Mouse (Mus musculus) heart, postnatal 4 days (tissue): ENCODE results near the gene Mplkip. TPM values are rescaled to one million over a fixed set of nuclear protein-coding genes. Genes with fewer than 3 reads are reported as not detected.

Experiments
- DNase-seq: peaks from one replicate; pipeline ENCODE4 v3.0.0; 2021
- microRNA-seq, 2 experiments: library from miRNA; unstranded; fragments of <30 nt; microRNA quantifications; one replicate each; pipeline ENCODE4 v1.2.0; 2021 to 2022
- total RNA-seq, 2 experiments: library from RNA; stranded (reverse); gene quantifications; 2 replicates each; pipeline ENCODE4 v1.2.3; 2021

Gene Mplkip
- total RNA-seq = 10 to 100 TPM; 10.6 to 12.7 TPM

DNA sequence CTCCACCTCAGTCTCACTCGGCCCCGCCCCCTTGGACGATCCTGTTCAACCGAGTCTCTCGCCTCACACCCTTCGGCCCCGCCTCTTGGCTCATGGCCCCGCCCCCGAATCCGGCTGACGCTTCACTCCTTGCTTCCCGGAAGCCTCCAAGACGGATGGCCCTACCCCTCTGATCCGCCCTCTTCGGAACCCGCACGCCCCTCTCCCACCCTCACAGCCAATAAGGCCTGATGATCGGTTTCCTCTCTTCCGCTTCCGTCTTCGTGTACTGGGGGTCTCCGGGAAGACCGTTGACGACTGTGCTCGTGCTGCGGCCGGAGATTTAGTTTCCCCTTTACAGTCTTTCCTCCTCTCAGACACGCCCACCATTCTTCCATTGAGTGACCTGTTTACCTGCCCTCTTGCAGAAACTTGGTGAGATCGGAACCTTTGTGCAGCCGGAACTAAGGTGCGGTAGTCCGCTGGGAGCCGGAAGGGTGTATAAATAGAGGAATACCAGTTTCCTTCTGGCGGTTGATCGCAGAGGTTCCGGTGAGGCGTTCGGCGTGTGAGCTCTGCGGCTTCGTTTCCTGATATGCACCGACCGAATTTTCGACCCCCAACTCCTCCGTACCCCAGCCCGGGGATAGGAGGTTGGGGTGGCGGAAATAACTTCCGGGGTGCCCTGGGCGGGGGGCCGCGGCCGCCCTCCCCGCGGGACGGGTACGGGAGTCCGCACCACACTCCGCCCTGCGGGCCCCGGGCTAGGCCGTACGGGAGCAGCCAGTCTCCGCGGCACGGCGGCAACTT lies at the start of gene Mplkip, which contains the start of gene Sugct:
Mplkip (plus strand) TSS at position 282 of the 789 bp plus-strand sequence.
Sugct (minus strand) TSS at position 643 of the 789 bp plus-strand sequence.
- peak; percentile 100 for DNase-seq

DNA sequence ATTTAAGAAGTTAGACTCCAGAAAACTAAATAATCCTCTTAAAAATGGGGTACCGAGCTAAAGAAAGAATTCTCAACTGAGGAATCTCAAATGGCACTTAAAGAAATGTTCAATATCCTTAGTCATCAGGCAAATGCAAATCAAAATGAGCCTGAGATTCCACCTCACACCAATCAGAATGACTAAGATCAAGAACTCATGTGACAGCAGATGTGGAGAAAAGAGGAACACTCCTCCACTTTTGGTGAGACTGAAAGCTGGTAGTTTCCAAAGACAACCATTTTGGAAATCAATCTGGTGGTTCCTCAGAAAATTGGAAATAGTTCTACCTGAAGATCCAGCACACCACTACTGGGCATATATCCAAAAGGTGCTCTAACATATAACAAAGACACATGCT lies 27.6 kb upstream of the Mplkip start:
- no peak for DNase-seq

- DNase-seq = no peak
Observed at GRCm38 (mm10) chr13:17671122-17671521, 23.9 kb upstream of the Mplkip start.

GRCm38 (mm10) chr13:17689461-17689860 lies 5.5 kb upstream of the Mplkip start:
- no peak for DNase-seq

DNA sequence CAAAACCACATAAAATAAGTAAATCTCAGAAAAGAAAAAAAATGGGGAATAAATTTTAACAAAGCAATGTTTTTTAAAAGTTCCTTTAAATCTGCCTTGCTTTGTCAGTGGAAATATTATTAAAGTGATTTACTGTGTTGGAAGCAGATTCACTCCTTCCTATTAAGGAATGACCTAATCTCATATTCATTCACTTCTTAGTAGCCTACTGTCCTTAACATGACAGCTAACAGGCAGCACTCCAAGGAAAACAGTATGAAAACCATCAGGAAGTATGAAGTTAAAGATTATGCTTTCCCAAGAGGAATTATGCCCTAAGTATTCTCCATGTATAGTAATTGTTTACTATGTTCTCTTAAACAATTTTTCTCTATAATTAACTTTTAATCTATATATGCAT lies 4.3 kb upstream of the Mplkip start:
- DNase-seq = no peak

- DNase-seq = no peak
Observed at GRCm38 (mm10) chr13:17691436-17691835, 3.6 kb upstream of the Mplkip start.

DNA sequence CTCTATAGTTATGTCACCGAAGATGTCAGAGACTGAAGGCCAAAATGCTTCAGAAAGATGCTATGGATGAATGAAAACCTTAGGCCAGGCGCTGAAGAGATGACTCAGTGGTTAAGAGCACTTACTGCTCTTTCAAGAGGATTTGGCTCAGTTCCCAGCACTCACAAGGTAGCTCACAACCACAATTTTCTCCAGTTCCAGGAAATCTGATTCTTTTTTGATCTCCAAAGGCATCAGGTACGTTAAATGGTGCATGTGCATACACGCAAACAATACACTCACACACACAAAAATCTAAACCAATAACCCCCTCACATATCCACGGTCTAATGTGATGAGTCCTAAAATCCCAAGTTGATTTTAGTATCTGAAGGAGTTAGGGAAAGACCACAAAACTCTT lies 1.2 kb upstream of the Mplkip start:
- DNase-seq = no peak

- DNase-seq = no peak
Observed at GRCm38 (mm10) chr13:17694414-17694813, 578 bp upstream of the Mplkip start.

DNA sequence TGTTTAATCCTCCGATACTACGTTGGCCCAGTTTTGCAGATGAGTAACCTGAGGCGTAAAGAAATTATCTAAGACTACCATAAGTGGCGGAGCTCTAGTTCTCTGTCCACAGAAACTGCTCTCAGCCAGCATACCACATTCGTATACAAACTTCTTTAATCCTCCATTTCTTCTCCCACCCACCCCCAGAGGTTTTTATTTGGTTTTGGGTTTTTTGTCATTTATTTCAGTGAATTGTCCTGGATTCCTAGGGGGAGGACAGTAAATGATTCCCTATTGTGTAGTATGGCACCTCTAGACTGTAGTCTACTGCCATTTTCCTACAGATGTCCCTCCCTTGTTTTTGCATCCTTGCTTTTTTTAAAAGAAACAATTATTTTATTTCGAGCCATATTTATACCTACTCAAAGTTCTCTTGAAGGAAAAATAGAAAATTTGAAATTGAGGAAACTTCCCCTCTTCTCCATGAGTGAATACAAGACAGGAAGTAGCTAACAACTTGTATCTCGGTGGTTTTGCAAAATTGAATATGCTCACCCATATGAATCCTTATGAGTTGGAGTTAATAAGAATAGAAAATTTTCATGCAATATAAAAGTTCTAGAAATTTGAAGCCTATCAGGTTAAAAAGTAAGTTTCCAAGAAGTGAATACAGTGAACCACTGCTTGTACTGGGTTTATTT lies 1.0 kb downstream of the Mplkip start:
- no peak for DNase-seq

- no peak for DNase-seq
Observed at GRCm38 (mm10) chr13:17700090-17700715, 5.2 kb downstream of the Mplkip start.

DNA sequence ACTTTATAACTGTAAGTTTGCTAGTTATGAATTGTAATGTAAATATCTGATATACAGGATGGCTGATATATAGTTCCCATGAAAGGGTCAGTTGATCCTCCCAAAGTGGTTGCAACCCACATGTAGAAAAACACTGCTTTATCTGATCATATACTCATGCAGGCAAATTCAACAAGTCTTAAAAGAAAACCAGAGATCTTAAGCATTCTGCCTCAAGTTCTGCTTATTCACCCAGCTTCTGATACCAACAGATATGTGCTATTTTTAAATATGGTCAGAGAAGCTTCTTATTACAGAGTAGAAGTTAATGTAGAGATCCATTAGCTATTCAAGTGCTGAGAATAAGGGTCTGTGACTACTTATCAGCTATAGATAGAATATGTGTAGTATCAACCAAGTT lies 6.3 kb downstream of the Mplkip start:
- DNase-seq = no peak

DNA sequence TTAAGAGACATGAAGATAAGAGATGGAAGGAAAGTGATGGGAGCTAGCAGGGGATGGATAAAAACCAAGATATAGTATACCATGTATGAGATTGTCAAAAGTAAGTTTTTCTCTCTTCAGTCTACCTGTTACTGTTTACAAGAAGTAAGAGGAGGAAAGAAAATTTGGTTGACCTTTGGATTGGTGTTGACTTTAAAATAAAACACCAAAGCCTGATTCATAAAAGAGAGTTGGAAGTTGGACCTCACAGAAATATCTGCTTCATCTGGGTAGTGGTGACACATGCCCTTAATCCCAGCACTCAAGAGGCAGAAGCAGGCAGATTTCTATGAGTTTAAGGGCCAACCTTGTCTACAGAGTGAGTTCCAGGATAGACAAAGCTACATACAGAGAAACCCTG lies 7.3 kb downstream of the Mplkip start:
- no peak for DNase-seq

- no peak for DNase-seq
Observed at GRCm38 (mm10) chr13:17705188-17705826, 10.3 kb downstream of the Mplkip start.

GRCm38 (mm10) chr13:17708784-17709311 lies 13.9 kb downstream of the Mplkip start:
- no peak for DNase-seq

- no peak for DNase-seq
Observed at GRCm38 (mm10) chr13:17717357-17717756, 22.4 kb downstream of the Mplkip start.

GRCm38 (mm10) chr13:17727922-17728321 lies 32.9 kb downstream of the Mplkip start:
- no peak for DNase-seq

GRCm38 (mm10) chr13:17728798-17729197 lies 33.8 kb downstream of the Mplkip start:
- DNase-seq = no peak

Small RNAs within 50 kb of the gene (microRNA-seq; reads per million reads assigned to microRNA genes)
- gene Mir466i = 0 reads per million in 2 experiments

Other genes with a start within 250 kb of the Mplkip start
- 1 to 10 TPM; 1.2 TPM for gene Sugct, start 361 bp downstream of the Mplkip start, total RNA-seq
- 10 to 100 TPM; 40.8 to 42.3 TPM for gene Cdk13, start 109.9 kb downstream of the Mplkip start, total RNA-seq
- gene Rala, start 249.0 kb downstream of the Mplkip start, total RNA-seq = 10 to 100 TPM; 55.9 to 56.5 TPM